Mouse (Mus musculus) urinary bladder, postnatal 4 days (tissue): ENCODE results near the gene Gata3.

ENCODE experiments used
- DNase-seq, 2 experiments: peaks; one replicate each; pipeline ENCODE4 v3.0.0; 2021 to 2022; ENCODE audit warnings: low spot score in 2 of 2

The Gata3 gene

GRCm38 (mm10) chr2:9872682-9873081, 17.2 kb downstream of the Gata3 start:
- peak in 1 of 2 experiments; percentile 57 for DNase-seq

- no peak for DNase-seq
Observed at GRCm38 (mm10) chr2:9871798-9872197, 18.0 kb downstream of the Gata3 start.

GRCm38 (mm10) chr2:9871141-9871716, 18.6 kb downstream of the Gata3 start:
- no peak for DNase-seq

GRCm38 (mm10) chr2:9867092-9867825, 22.6 kb downstream of the Gata3 start:
- no peak for DNase-seq

- DNase-seq: no peak
Observed at GRCm38 (mm10) chr2:9860698-9861097, 29.1 kb downstream of the Gata3 start.

- no peak for DNase-seq
Observed at GRCm38 (mm10) chr2:9855861-9856260, 34.0 kb downstream of the Gata3 start.

GRCm38 (mm10) chr2:9852851-9853576, 36.8 kb downstream of the Gata3 start:
- DNase-seq: no peak

GRCm38 (mm10) chr2:9835195-9835594, 54.6 kb downstream of the Gata3 start:
- no peak for DNase-seq

- no peak for DNase-seq
Observed at GRCm38 (mm10) chr2:9833712-9834111, 56.1 kb downstream of the Gata3 start.

GRCm38 (mm10) chr2:9827624-9828023, 62.2 kb downstream of the Gata3 start:
- DNase-seq: no peak

- DNase-seq: no peak
Observed at GRCm38 (mm10) chr2:9820611-9821010, 69.2 kb downstream of the Gata3 start.

- no peak for DNase-seq
Observed at GRCm38 (mm10) chr2:9818177-9818785, 71.6 kb downstream of the Gata3 start.
